Mouse (Mus musculus): ENCODE data around the gene 1700074P13Rik.
"Not testable (repeated sequence)": the region's sequence is repeated elsewhere in the genome, so short reads cannot be mapped to it uniquely, and the experiment has no call there.

Gene 1700074P13Rik

GRCm38 (mm10) chr6:40940457-40940856 is at the start of gene 1700074P13Rik:
Gene 1700074P13Rik (minus strand): TSS chr6:40940557.
- no peak for DNase-seq (ENCODE audit: low read depth)

DNA sequence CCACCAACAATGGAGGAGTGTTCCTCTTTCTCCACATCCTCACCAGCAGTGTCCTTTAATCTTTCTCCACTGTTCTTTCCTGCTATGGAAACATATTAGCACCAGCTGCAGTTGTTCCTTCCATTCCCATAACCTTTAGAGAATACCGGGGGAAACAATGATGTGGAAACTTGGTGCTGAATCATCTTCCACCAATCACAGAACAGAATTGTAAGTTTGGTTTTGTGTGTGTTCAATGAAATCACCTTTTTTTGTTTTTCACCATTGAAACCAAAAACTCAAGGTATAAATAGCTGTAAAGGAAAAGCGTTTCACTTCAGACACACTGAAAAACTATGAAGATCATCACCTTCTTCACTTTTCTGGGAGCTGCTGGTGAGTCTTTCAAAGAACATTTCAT is 24.1 kb upstream of the 1700074P13Rik start, which contains the start of gene 1810009J06Rik:
Gene 1810009J06Rik (plus strand): TSS at position 301 of the 400 bp plus-strand sequence.
- not testable (repeated sequence) for DNase-seq (ENCODE audit: low read depth)

- no peak for DNase-seq (ENCODE audit: low read depth)
These were observed 13.4 kb upstream of the 1700074P13Rik start for GRCm38 (mm10) chr6:40953716-40954115.

- DNase-seq (ENCODE audit: low read depth) = no peak
These were observed 11.4 kb upstream of the 1700074P13Rik start, which contains the start of gene Gm4744 for GRCm38 (mm10) chr6:40951770-40952169. Gene Gm4744 (minus strand): TSS chr6:40951870.

DNA sequence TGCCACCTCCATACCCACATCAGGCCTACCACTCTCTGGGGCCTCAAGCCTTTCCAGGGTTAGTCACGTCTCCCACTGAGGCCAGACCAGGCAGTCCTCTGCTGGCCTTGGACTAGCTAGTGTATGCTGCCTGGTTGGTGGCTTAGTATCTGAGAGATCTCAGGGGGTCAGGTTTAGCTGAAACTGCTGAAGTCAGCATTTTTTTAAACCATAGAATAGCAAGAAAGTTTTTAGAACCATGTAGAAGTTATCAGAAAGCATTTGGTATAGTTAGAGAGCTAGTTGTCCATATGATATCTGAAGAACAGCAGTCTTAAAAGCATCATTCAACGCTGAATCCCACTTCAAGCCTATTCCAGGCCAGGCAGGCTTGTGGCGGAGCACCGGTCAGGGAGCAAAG is 20.4 kb downstream of the 1700074P13Rik start:
- DNase-seq (ENCODE audit: low read depth) = no peak

- no peak for DNase-seq (ENCODE audit: low read depth)
These were observed 40.1 kb downstream of the 1700074P13Rik start, which contains the start of gene Prss58 for GRCm38 (mm10) chr6:40900287-40900686. Gene Prss58 (minus strand): TSS chr6:40900387.

DNA sequence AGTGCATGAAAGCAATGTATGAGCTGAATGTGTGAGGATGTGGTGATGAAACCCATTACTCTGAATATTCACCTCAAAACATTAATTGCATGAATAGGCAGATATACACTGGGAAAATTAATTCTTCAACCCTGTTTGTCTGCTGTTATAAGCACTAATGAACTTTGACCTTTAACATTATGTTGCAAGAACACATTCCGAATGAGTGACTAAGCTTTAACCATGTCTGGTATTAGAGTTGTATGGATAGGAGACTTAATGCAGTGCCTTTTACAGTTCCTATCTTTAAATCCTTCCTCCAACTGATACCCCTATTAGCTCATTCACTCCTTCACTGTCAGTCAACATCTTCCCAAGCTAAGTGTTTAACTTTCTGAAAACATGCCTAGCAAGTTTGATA is 45.6 kb downstream of the 1700074P13Rik start:
- no peak for DNase-seq (ENCODE audit: low read depth)

- peak; percentile 24 for DNase-seq (ENCODE audit: low read depth)
These were observed 46.8 kb downstream of the 1700074P13Rik start for GRCm38 (mm10) chr6:40893577-40893976.

GRCm38 (mm10) chr6:40891754-40892153 is 48.6 kb downstream of the 1700074P13Rik start:
- no peak for DNase-seq (ENCODE audit: low read depth)

GRCm38 (mm10) chr6:40890973-40891372 is 49.4 kb downstream of the 1700074P13Rik start:
- DNase-seq (ENCODE audit: low read depth) = no peak

GRCm38 (mm10) chr6:40887394-40887793 is 53.0 kb downstream of the 1700074P13Rik start, which contains the start of gene Moxd2:
Gene Moxd2 (minus strand): TSS chr6:40887494.
- DNase-seq (ENCODE audit: low read depth) = no peak
